Mouse (Mus musculus) kidney, postnatal 36 days (tissue): ENCODE results near the gene Ssbp3.
A peak's percentile ranks its signal among the peaks of the same experiment; 100 is the strongest.

Experiments
- DNase-seq, 2 experiments: peaks; one replicate each; pipeline ENCODE4 v3.0.0; 2021 to 2022; ENCODE audit warnings: mixed read lengths in 2 of 2

The Ssbp3 gene

DNA sequence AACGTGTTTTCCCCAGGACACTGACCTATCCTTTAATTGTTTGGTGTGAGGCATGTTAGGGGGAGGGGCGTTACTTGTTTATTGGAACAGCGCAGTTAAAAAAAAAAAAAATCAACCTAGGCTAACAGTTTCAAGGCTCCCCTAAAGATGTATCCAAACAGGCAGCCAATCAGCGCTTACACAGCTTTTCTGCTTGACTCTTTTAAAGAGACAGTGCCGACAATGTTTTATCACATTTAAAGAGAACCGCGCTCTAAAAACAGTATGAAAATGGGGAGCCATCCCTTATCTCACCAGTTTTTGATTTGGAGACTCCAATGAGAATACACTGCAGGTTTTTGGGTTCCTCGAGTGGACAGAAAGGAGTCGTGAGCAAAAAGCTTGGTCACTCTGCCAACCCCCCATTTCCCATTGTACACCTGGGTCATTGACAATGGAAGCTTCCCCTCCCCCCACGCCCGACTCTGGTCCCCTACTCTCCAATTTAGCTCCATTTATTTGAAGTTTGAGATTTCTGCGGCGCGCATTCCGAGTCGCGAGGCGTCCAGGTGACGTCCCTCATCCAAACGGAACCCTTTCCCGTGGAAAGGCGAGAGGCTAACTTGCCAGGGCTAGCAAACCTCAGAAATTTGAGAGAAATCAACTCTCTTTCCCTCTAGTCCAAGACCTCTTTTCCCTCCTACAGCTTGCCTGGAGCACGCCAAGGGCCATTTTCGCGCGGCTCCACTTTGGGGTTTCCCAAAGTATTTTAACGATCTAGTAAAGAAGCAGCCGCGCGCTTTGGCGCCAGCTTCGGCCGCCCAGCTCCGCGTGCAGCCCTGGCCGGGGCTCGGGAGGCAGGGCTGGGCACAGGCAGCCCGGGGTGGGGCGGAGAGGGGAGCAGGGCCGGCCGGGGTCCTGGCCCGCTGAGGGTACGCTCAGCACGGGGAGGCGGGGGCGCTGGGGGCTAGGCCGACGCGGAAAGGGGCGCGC, at the start of gene Ssbp3:
Gene Ssbp3 (plus strand): TSS at position 501 of the 972 bp plus-strand sequence.
- peak; percentile 83 to 95 for DNase-seq

DNA sequence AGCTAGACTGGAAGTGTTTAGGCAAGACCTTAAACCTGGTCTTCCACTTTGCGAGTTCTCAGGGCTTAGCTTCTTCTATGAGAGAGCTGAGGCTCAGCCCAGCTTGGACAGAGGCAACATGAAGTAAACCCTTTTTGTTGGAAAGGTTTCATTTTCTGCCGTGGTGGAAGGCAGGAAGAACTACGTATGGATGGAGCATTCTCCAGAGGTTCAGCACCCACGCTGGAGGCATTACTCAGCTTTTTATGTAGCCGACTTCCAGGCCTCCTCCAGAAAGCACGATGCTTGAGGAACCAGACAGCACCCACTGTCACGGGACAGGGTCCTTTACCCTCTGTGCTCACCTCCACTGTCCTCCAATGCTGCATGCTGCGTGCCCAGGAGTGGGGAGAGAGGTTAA, 48.6 kb upstream of the Ssbp3 start:
- no peak for DNase-seq

DNA sequence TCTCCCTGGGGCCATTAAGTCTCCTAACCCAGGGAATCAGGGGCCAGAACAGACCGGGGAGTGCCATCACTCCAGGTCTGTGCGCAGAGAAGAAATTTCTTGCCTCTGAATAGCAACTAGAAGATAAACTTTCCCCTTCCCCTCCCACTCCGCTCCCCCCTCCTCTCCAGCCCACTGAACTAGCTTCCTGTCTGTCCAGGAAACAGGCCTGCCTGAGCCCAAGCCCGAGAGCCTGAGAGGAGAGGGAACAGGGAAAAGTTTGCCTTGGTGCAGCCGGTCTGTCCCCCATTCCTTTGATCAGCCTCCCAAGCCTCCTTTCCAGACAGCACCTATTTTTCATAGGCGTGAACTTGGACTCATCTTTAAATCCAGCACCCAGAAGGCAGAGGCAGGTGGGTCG, 48.2 kb upstream of the Ssbp3 start:
- DNase-seq = peak; percentile 46 to 62

DNA sequence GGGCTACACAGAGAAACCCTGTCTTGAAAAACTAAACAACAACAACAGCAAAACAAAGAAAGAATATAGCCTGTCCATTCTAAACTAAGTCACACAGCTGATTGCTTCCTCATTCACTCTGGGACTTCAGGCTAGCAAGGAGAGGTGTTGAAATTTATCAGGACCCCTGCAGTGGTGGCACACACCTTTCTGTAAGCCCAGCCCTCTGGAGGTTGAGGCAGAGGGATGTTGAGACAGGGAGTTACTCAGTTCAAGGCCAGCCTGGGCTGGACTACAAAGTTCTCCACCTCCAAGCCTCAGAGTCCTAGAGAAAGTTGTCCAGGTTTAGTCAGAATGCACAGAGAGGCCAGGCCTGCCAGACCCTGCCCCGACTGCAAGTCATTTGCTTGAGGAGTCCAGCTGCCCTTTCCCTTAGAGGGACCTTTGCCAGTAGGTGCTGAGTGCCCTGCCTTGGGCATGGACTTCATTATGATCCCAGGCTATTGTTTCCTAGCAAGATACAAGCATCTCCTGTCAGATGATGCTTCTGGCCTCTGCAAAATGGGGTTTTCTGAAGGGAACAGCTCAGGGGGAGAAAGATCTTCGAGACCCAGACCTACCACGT, 47.6 kb upstream of the Ssbp3 start:
- DNase-seq = no peak

DNA sequence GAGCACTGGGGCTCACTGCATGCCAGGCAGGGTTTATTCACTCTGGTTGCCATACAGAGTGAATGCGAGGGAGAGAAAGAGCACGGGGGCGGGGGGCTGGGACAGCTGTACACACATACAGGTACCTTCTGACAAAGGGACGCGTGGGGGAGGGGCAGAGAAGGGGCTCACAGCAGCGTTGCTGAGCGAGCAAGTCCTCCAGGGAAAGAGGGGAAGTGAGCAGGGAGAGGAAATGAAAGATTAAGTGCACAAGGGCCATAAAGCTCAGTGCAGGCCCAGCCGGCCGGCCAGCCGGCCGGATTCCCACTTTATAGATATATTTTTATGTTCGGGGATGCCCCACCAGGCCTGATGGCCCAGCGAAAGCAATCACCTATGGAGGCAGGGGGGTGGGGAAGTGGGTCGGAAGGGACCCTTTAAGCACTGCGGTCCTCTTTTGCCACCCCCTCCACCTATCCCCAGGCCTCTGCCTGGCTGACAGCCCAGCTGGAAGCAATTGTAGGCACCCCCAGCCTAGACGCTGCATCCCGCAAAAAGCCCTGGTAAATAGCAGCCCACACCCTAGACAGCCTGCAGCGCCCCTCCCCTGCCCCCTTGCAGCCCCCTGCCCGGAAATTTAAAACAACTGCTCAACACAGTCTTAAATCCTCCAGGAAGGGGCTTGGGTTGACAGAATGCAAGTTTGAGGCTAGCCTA, 44.9 kb upstream of the Ssbp3 start:
- DNase-seq = peak in 1 of 2 experiments; percentile 47

DNA sequence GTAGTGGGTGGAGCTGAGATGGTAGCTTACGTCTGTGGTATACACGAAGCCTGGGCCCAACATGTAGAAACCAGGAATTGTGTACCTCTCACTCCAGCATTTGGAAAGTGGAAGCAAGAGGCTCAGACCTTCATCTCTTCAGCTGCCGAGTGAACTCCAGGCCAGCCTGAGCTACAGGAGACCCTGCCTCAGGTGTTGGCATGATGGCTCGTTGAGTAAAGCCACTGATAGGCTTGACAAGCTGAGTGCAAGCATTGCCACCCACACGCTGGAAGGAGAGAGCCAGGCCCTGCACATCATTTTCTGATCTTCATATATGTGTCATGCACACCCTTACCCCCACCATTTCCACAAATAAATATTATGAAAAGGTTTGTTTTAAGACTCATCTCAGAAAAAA, 44.1 kb upstream of the Ssbp3 start:
- no peak for DNase-seq

DNA sequence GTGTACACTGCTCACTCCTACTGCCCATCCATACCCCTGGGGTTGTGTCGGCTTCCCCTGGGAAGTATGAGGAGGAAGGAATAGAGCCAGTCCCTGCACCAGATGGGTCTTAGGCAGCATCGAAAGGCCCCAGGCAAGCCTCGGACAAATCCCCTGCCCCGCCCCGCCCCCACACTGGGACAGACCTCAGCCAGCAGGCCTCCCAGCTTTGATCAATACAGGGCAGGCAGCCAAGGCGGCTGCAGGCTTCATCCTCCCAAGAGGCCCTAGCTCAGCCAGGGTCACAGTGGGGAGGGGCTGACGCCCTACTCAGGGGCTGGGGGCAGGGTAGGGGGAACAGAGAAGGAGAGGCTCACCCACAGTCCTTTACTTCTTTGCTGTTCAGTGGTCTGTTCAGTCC, 43.7 kb upstream of the Ssbp3 start:
- DNase-seq = peak in 1 of 2 experiments; percentile 40

DNA sequence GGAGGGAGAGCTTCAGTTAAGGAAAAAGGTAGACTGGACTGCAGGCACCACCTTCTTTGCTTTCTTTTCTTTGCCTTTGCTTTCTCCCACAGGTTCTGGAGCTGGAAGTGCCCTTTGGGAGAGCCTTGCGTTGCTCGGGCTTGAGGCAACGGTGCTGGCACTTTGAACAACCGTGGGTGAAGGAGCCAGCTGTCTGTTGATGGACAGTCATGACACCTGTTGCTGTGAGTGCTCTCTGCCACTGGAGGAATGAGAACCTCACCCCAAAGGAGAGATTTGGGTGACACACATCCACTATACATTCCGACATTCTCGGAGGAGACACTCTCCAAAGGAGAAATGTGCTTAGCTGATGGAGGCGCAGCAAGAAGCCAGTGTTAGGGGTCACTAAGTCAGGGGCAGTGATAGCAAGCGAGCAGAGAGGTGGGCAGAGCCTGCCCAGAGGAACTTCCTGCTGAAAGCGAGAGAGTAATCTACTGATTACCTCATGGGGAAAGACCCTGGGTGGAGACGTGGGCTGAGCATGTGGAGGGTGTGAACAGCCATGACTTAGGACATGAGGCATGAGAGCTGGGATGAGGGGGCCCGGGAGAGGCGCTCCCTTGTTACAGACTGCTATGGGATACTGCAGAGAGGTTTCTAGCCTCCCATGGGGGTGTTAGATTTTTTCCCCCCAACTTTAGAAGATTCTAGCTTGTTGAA, 41.6 kb upstream of the Ssbp3 start:
- DNase-seq = no peak

DNA sequence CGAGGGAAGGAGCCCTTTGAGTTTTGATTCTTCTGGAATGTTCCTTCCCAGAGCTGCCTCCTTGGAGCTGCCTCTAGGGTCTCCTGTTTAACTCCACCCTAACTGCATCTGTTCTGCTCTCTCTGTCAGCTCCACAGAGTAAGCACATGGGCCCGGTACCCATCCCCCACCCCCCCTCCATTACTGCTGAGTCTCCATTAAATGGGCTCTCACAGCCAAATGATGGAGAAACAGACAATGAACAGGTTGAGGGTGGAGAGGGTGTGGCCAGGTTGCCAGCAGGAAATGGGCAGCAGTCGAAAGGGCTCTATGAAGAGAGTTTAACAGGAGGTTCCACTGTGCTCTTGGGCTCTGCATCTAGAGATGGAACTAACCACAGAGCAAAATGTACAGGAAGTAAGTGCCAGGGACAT, 41.0 kb upstream of the Ssbp3 start:
- DNase-seq = no peak

DNA sequence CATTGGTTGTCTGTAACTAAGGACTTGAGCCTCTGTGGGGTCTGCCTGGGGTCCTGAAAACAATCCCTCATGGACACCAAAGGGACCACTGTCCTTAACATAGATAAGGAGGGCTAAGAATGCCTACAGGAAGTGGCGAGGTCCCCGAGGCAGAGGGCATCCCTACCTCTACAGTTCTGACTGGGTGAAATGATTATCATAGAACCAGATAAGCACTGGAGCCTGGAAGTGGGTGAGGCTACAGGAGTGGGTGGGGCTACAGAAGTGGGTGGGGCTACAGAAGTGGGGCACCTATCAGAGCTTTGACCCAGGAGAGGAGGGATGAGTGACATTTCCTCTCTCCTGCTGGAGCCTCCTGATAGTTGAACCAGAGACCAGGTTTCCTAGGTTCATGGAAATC, 39.9 kb upstream of the Ssbp3 start:
- DNase-seq = no peak

DNA sequence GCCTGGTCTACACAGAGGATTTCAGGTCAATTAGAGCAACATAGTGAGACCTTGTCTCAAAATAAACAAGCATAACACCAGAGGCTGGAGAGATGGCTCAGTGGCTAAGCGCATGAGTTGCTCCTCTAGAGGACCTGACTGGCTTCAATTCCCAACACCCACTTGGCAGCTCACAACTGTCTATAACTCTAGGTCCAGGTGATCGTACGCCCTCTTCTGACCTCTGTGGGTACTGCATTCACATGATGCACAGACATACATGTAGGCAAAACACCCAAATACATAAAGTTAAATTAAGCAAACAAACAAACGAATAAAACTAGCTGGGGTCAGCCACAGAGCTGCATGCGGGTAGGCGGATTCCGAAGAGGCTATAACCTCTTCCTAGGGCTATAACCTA, 36.0 kb upstream of the Ssbp3 start:
- DNase-seq = peak in 1 of 2 experiments; percentile 22

DNA sequence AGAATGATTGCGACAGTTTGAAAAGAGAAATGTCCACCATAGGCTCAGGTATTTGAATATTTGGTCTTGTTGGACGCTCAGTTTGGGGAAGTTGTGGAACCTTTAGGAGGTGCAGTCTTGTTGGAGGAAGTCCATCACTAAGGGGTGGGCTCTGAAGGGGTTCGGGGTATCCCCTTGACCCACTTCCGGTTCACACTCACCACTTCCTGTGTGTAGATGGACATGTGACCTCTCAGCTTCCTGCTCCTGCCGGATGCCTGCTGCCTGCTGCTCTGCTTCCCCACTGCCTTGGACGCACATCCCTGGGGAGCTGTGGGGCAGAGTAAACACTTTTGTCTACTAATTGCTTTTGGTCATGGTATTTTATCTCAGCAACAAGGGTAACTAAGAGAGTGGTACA, 29.4 kb upstream of the Ssbp3 start:
- DNase-seq = no peak

DNA sequence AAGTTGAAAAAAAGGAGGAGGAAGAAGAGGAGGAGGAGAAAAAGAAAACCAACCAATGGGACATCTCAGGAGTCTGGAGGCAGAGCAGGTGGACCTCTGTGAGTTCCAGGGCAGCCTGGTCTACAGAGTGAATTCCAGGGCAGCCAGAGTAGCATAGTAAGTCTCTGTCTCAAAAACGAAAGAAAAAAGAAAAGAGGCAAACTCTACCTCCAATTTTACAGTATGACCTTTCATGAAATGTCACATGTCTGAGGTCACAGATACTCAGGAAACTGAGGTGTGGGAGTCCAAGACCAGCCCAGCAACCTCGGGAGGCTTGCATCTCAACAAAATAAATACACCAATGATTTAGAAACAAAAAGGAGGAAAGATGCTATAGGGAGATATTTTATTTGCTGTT, 27.4 kb upstream of the Ssbp3 start:
- DNase-seq = no peak

DNA sequence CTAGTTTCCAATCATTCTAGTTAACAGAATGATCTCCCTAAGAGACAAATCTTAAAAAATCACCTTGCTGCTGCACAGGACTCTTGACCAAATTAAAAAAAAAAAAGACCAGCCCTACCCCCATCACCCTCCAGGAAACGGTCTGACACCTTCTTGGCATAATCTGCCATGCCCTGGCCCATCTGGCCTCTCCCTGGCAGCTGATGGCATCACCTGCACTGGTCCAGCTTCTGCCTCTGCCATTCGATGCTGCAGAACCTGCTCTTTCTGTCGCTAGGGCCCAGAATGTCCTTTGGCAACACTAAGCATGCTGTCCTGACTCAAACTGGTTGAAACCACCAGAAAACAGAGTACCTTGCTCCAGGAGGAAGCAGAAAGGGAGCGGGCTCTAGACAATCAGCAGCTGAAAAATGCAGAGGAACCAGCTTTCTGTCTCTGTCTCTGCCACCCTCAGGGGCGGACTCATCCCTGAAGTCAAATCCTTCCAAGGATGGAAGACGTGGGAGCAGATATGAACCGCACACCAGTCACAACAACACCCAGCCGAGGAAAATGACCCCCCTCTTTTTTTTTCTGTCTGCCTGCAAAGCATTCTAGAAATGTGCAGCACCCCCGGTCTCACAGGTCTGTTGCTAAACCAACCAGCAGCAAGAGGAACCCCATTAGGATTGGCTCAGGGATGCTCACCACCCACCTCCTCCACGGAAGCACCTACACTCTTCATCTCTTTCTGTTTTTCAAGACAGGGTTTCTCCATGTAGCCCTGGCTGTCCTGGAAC, 24.0 kb upstream of the Ssbp3 start:
- DNase-seq = no peak

DNA sequence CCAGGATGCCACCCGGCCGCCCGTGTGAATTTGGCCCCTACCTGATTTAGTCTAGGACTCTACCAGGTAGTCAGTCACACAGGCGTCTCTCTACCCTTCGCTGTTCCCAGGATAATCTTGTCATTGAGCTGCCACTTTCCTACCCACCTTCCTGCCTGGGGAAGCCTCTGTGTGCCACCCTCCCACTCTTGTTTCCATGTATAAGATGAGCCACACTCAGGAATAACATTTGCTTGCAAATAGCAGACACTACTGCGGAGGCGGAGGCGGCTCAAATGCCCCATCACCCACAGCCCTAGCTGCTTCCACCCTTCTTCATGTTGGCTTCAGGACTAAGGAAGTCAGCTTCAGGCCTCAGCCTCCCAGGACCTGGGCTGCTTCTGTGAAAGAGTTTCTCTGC, 14.4 kb upstream of the Ssbp3 start:
- DNase-seq = no peak

DNA sequence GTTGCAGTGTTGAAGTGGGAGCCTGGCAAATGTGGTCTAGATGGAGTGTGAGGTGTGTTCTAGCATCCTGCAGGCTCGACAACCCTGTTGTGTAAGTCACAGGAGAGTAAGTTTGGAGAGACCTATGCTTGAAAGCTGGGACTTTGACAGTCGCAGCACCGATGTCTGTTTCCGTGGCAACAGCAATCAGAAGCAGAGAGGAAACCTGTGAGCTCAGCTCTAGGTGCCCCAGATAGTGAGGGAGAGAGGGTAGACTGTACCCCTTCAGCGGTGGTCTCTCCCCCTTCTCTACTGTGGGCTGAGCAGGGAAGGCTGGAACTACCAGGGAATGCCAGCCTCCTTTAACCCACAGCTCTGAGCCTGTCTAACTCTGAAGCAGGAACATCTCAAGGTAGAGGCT, 11.6 kb upstream of the Ssbp3 start:
- no peak for DNase-seq

DNA sequence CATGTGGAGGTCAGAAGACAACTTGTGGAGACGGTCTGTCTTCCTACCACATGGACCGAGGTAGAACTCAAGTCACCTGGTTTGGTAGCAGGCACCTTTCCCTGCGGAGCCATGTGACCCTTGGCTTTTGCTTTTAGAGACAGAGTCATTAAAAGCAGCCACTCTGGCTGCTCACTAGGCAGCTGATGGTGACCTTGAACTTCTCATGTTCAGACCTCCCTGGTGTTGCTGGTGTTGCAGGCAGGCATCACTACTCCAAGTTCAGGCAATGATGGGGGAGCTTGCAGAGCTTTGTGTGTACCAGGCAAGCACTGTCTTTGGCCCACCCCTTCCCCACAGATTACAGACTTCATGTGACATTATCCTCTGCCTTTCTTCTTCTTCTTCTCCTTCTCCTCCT, 11.0 kb upstream of the Ssbp3 start:
- DNase-seq = no peak

DNA sequence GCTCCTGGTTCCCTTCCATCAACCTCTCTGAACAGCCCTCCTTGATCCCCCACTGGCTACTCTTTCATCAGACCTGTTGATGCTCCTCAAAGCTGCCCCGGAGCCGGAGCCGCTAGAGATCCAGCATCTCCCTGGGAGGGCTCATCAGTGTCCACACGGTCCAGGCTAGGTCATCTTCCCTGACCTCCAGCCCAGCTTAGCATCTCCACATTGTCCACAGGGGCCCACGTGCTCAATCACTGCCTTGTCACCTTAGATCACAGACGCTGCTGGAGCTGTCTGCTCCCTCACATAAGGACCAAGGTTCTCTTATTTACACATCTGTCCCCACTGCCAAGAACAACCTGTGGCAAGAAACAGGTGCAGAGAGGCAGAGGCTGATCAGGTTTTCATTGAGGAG, 9.8 kb upstream of the Ssbp3 start:
- DNase-seq = no peak

DNA sequence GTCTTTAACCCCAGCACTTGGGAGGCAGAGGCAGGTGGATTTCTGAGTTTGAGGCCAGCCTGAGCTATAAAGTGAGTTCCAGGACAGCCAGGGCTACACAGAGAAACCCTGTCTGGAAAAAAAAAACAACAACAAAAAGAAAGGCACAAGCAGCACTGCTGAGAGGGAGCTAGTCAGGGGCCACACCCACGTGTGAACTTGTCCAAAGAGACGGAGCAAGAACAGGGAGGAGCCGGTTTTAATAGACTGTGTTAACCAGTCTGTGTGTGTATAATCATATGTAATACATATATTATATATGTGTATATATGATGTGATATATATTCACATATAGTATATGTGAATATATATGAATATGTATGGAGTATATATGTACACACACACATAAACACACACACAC, 8.9 kb upstream of the Ssbp3 start:
- DNase-seq = no peak

DNA sequence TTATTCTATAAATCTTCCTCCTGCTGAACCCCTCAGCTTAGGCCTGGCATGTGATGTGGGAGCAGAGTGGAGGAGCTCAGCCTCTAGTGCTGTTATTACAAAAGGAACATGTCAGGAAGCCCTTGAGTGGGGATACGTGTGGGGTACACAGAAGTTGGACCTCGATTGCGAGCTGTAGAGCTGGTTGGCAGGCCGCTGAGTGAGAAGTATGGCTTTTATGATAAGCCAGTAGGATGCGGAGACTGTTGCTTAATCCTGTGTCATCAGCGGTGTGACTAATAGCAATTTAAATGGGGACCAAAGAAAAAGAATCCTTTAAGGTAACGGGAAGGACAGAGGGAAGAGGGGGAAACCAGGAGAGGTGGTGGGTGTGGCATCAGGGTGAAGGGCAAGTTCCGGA, 8.3 kb upstream of the Ssbp3 start:
- no peak for DNase-seq

DNA sequence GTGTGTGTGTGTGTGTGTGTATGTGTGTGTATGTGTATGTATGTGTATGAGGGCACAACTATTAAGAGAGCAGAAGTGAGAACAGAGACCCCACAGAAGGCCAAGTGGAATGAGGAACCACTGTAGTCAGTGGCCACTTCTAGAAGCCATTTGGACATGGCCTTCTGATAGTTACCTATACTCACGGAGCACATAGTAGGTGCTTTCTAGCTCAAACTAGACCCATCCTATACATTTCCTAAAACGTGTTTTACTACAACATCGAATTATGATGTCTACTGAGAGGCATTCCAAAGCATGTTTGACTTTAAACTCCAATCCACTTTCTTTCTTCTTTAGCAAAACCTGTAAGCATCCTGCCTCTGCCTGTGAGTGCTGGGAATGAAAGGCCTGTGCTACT, 4.6 kb upstream of the Ssbp3 start:
- no peak for DNase-seq

DNA sequence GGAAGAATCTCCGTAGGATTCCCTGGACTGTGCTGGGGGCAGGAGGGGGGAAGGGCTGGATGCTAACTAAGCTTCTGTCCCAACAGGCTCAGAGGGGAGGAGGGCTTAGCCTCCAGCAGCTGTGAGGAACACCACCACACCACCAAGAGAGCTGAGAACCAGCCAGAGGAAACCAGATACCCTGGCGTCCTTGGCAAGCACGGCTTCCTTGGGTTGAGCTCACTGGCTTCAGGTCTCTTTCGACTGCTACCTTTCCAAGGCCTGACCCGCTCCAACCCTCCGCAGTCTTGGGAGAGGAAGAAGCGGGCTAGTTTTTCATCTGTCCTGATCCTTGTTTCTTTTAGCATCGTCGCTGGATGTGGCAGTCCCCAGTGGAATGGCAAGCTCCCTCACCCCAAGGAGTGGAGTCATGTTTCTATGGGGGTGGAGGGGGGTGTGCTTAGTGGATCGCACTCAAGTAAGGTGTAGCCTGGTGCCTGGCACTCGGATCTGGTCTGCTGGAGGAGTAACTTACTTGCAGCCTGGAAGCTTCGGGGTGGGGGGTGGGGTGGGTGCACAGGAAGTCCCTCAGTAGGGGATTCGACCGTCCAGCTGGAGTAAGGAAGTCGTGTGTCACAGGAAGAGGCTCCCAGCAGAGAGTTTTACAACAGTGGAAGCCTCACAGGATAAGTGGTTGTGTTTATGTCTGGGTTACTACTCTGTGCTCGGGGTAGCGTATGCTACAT, 2.6 kb upstream of the Ssbp3 start:
- peak; percentile 18 to 45 for DNase-seq
